Mouse (Mus musculus) G1E-ER4 (cell line): Measurements from ENCODE around the gene Polr2e. TPM values are rescaled to one million over a fixed set of nuclear protein-coding genes. Genes with fewer than 3 reads are reported as not detected.

ENCODE experiments used
- GATA1 ChIP-seq: IDR thresholded peaks from one replicate; pipeline ENCODE4 v1.8.0; 2012; ENCODE audit warnings: low read length, inconsistent platforms
- polyA plus RNA-seq: library from polyadenylated mRNA; stranded (reverse); fragments of >175 nt; gene quantifications from 2 replicates; pipeline ENCODE4 v1.2.3, GENCODE M21; 2012

Polr2e gene
- polyA plus RNA-seq, 1 experiment: 180 TPM

GRCm38 (mm10) chr10:80048396-80048795, 8.8 kb upstream of the Polr2e start:
- no peak for TF ChIP-seq GATA1

GRCm38 (mm10) chr10:80047041-80047565, 7.5 kb upstream of the Polr2e start, which contains the start of gene Gpx4:
Gene Gpx4 (plus strand): TSS chr10:80047166.
- no peak for TF ChIP-seq GATA1

- no peak for TF ChIP-seq GATA1
Measured at GRCm38 (mm10) chr10:80045766-80046165, 6.2 kb upstream of the Polr2e start.

GRCm38 (mm10) chr10:80044087-80044486, 4.5 kb upstream of the Polr2e start:
- TF ChIP-seq GATA1: no peak

GRCm38 (mm10) chr10:80036832-80037231, 2.8 kb downstream of the Polr2e start:
- TF ChIP-seq GATA1: no peak

- no peak for TF ChIP-seq GATA1
Measured at GRCm38 (mm10) chr10:80035686-80036085, 3.9 kb downstream of the Polr2e start.

GRCm38 (mm10) chr10:80035148-80035547, 4.4 kb downstream of the Polr2e start:
- TF ChIP-seq GATA1: no peak

GRCm38 (mm10) chr10:80033511-80034391, 5.8 kb downstream of the Polr2e start:
- no peak for TF ChIP-seq GATA1

- no peak for TF ChIP-seq GATA1
Measured at GRCm38 (mm10) chr10:80032799-80033480, 6.7 kb downstream of the Polr2e start.

- no peak for TF ChIP-seq GATA1
Measured at GRCm38 (mm10) chr10:80030736-80031135, 8.9 kb downstream of the Polr2e start.

GRCm38 (mm10) chr10:80030191-80030590, 9.4 kb downstream of the Polr2e start:
- TF ChIP-seq GATA1: no peak

GRCm38 (mm10) chr10:80028521-80028846, 11.1 kb downstream of the Polr2e start:
- TF ChIP-seq GATA1: no peak

- TF ChIP-seq GATA1: no peak
Measured at GRCm38 (mm10) chr10:80027681-80028520, 11.7 kb downstream of the Polr2e start.

GRCm38 (mm10) chr10:80025889-80026288, 13.7 kb downstream of the Polr2e start:
- no peak for TF ChIP-seq GATA1

- no peak for TF ChIP-seq GATA1
Measured at GRCm38 (mm10) chr10:80025463-80025862, 14.1 kb downstream of the Polr2e start.

GRCm38 (mm10) chr10:80025044-80025347, 14.6 kb downstream of the Polr2e start:
- TF ChIP-seq GATA1: no peak
